Mouse (Mus musculus) embryo, embryonic 10 days (tissue): ENCODE measurements at regions not wholly inside any gene's neighbourhood (a gene's known extent, or its start where the extent isn't known, plus 50 kb on each side); places are given as distances from the start of the nearest gene placed in this dataset.
A peak's percentile ranks its signal among the peaks of the same experiment; 100 is the strongest.

ENCODE experiments used
- DNase-seq: peaks from one replicate; pipeline ENCODE4 v3.0.0-alpha.2; 2015; ENCODE audit warnings: low spot score

DNA sequence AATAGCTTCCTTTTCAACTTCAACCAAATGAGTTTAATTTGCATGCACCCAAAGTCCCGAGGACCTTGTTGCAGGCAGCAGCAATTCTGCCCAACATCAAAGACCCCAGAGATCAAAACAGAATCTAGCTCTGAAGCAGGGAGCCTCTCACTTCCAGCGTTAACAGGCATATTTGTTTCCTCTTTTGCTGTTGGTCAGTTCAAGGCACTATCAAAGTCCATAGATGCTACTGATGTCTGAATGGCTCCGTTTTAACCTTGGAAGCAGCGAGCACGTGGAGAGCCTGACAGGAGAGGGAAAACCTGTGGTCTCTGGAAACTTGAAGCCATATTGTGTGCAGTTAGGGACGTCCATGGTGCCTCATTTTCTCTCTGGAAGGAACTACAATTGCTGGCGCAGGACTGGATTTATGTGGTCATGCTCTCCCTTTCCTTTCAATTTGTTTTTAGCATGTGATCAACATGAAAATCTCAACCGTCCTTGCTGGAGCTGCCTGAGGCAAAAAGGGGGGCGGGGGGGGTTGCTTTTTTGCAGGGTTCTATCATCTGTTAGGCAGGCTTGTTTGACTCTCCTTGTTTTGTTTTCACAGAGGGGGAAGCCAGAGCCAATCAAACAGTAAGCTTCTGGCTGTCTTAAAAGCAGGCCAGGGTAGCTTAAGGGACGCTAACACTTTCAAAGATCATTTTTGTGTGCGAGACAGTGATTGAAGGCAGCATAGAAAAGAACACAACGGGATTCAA, 338.4 kb downstream of the Btg1 start:
- peak; percentile 39 for DNase-seq

DNA sequence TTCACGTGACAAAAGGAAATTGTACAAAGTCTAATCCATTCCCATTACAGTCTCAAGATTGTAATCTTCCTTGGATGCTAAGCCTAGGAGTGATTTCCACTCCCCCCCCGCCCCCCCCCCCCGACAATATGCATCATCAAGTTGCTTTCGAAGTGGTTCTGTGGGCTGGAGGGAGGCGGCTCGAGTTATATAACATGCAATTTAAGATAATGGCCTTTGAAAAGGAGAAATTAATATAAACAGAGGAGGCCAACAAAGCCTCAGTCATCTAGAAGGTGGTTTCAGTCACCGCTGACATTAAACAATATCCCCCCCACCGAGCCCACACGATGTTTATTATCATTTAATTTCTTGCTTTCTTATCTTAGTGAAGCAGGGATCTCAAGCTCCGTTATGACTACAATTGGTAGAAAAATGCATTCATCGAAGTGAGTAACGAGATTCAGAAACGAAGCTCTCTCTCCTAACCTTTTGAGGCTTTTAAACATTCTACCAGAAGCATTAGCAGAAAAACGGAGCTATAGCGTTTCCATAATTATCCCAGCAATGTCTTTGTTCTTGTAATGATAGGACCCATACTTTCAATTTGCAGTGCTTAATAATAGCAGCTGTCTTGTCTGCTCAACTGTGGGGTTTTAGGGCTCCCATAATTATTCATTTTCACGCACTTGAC, 339.1 kb downstream of the Btg1 start:
- no peak for DNase-seq

DNA sequence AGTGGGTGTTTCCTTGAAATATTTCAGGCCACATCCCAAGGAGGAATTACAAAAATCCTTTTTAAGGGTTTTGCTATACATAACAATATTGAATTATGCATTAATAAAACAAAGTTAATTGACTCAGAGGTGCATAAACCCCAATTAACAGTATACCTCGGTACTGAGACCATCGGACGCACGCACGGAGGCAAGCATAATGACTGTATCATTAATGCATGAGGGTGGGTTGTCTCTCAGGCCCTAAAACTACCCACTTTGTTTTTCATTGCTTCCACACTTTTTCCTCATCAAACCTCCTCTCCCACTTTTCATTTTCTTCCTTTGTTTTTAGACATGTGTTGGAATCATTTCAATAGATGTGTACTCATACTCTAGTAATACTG, 339.6 kb downstream of the Btg1 start:
- DNase-seq, result no peak

DNA sequence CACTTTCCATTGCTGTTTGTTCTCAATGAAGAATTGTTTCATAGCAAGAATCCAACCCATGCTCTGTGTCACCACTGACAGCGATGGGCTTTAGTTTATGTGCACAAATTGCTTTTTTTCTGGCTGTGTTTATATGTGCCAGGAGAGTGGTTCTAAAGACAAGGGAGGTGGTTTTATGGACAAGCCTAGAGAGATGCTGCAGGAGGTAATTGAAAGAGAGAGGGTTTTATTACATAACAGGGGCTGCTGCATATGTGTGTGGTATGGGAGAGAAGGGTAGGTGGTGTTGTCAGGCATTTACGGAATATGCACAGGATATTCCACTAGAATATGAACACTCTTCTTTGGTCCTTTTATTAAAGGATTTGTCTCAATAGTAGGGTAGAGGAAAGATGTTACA, 340.2 kb downstream of the Btg1 start:
- DNase-seq, result no peak

DNA sequence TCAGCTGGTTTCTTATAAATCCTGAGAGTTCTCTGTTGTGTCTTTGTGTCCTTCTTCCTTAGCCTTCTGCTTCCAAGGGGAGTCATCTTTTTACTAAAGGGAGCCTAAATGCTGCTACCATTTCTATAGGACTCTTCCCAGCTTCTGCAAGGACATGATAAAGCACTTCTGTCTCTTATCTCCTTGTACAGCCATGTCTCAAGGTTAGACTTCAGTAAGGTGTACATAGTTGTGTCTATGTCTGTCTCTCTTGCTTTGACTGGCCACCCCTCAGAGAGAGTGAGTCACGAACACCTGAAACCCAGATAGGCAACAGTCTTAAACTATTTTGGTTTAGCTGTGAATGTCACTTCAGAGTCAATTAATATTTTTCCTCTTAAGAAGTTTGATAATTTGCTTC, 353.0 kb downstream of the Btg1 start:
- no peak for DNase-seq

DNA sequence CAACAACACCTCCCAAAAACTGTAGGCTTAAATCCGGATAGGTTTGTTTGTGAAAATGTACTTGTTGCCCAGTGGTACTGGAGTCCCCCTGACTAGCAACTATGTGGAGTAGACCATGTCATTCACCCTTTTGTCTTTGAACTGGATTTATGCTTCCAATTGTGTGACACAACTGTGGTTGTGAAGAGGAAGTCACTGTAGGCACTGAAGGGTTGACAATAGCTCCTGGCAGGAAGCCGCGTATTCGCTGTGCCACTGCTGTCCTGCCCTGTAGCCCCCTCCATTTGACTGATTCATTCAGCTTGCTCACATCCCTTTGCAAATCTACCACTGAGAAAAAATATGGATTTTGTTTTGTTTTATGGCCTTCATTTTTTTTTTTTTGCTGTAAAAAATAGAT, 353.9 kb downstream of the Btg1 start:
- DNase-seq, result peak; percentile 21

DNA sequence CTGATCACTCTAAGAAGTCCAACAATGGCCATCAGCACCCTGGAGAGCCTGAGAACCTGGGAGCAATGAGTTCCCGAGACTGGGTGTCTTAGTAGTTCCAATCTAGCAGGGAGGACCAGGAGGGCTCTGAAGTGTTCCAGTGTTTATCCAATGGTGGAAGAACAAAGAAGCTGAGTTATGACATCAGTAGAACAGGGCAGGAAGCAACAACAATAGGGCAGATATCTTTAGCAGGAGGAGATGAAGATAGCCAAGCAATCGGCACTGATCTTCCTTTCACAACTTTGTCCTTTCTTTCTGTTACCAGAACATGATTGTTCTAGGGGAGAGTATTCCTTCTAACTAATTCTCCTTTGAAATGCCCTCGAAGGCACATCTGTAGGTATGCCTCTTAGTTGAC, 355.0 kb downstream of the Btg1 start:
- no peak for DNase-seq

DNA sequence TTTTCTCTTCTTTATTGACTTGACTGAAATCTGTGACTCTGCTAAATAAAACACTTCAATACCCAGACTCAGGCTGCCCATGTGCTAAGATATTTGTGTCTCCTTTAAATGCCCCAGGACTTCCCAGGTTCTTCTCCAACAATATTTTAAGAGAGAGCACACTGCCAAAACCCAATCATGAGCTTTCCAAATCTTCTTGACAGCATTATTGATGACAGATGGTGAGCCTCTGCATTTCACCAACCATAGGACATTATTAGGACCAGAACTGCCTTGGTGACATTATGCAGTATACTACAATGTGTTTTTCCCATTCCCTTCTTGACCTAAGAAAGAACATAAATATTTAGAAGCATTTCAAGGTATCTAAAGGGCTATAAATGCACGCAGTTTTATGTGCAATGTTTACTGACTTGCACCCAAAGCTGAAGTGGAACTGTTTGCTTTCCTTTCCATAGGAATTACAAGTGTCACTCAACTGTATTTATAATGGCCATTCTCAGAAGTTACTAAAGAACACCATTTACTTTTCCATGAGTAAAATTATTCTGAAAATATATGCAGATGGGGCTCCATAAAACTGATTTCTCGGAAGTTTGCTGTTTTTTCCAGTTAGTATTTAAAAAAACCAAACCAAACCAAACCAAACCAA, 357.6 kb downstream of the Btg1 start:
- DNase-seq, result no peak

DNA sequence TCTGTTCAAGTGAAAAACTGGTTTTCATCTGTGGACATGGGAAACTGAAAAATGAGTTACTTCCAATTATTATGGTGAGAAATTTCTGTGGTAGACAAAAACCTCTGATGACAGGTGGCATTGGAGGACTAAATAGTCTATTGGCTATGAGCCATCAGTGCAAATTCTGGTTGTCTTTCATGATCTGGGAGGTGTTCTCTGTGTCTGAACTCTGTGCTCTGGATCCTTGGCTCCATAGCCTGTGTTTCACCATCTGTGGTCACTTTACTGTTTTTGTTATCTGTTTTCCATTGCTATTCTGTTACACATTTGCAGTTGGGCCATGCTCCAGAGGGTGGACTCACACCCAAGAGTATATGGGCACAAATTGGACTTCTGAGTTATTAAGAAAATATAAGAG, 359.9 kb downstream of the Btg1 start:
- no peak for DNase-seq

DNA sequence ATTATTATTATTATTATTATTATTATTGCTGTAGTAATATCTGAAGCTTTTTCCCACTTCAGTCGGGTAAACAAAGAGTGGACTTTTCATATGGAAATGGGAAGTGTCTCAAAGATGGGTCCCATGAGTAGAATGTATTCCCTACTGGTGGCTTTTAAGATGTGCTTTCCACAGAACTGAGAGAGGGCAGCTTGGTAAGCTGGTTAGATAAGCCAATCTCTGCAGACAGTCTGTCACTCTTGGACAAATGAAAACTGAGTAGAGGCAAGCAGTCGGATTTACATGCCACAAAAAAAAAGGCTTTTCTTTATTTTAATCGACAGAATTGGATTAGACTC, 363.7 kb downstream of the Btg1 start:
- no peak for DNase-seq

DNA sequence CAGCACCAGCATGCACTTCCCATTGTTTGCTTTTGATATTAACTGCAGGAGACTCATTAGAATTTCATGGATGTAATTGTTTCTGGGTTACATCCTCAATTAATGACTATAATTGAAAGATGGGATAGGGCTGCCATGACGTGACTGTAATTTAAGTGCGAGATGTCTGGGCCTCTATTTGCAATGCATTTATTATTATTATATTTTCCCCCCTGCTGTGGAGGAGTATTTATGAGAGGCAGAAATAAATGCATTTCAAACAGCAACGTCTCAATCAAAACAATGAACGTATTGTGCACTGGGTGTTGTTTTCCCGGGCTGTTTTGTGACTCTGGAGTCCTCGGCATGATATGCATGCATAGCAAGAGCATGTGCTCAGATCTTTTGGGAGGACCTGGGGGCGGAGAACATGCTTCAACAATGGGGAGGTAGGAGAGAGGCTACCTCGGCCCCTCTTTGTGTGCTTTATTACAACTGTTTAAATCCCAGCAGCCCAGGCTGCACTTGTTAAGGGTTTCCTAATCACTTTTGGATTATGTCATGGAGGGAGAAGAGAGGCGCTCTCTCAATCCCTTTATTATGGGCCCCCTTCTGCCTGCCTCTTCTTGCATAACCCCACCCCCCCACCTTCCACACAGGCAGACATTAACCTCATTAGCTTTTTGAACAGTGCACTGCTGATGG, 364.2 kb downstream of the Btg1 start:
- DNase-seq, result peak; percentile 12

DNA sequence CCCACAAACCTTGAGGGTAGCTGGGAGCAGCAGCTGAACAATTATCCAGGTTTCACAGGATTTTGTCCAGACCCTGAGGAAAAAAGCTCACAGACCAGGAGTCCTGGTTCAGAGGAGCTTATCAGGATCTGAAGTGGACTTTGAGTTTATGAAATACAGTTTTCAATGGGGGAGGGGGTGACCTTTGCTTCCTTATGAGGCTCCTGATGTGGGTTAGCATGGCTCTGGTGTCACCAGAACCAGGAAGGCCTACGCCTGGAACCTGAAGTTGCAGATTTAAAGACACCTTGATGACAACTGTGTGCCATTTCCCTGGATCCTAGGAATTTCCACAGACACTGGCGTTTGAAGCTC, 364.7 kb downstream of the Btg1 start:
- DNase-seq, result no peak

DNA sequence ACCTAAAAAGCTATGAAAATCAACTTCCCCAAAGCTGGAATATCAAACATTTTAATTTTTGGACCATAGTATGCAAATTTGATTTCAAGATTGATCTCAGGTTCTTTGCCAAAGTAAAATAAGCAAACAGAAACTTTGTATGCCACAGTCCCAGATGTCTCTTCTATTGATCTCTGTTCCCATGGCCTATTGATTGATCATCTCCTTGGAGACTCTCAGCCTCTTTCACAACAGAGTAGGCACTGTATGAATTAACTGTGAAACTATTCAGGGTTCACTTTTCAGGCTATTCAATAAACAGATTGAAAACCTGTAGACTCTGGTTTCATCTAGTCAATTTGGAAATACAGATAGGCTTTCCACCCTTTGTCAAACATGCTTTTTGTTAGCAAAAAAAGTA, 384.1 kb downstream of the Btg1 start:
- DNase-seq, result no peak

DNA sequence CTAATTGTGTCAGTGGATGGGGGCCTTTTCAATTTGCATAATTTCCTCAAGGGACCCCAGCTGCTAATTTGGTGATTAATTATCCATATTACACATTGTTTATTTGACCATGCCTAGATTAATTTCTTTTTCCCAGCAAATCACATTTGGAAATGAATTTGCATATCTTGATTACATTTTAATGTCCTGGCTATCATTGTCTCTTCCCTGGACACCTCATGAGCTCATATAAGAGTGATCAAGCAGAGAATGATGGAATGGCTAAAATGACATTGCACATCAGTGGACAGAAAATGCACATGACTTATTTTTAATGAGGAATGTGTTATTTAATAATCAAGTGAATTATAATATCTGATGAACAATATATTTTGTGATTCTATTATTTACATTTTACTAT, 392.1 kb downstream of the Btg1 start:
- no peak for DNase-seq

DNA sequence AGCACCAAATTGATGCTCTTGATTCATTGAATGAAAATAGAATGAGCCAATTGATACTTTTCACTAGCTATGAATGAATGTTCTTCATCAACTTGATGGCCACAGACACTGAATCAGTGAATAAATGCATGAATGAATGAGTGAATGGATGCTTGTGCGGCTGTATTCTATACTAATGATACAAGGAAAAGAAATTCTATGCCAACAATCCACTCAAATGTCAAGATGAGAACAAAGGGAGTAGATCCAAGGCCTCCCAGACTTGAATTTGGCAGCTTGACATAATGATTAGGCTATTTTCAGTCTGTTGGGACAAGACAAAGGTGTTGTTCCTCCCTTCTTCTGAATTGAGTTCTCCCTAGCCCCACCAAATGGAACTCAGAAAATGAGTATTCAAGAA, 393.1 kb downstream of the Btg1 start:
- DNase-seq, result no peak

DNA sequence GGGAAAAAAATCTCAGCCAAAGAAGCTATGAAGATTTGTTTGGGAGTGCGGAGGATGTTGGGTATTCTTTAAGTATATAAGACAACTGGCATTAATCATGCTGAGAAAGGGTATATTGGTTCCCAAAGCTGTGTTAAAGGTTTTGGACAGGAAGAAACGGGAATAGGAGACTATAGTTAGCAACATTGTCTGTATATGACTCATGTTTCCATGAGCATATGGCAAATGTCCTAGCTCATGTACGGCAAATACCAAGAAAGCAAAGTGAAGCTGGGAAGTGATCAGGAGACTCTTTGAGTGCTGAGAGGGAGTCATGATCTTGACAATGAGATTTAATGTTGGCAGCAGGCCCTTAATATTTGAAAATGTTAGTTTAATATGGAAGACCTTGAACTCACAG, 401.8 kb downstream of the Btg1 start:
- DNase-seq, result no peak

DNA sequence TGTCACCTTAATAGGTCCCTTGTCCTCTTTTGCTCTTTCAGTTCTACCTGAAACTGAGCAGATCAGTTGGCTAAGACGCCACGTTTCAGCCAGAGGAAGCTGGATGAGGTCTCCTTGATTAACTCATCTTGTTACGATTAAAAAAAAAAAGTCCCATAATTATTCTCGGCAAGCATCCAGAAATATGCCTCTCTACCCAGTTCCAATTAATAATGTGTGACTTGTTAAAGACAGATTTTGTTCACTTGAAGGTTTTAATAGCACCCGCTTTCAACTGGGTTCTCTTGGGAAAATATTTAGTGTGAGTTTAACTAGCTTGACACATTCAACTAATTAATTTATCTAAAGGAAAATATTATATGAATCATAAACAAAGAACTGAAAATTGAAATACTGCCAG, 412.0 kb downstream of the Btg1 start:
- DNase-seq, result no peak

DNA sequence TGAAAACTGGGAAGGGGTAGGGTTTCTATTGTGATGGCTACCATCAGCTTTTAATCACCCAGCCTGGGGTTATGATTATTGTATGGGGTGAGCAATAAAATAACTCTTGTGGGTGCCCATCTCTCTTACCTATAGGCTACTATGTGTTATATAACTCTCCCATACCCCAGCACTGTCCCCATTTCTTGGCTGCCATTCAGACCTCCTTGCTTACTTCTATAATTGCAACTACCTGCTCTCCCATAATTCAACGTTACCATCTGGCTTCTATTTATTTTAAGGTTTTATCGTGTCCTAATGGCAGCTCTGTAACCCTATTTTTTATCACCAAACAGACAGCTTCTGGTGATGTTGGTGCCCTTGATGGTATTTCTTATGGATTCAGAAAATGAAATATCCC, 414.2 kb downstream of the Btg1 start:
- no peak for DNase-seq

DNA sequence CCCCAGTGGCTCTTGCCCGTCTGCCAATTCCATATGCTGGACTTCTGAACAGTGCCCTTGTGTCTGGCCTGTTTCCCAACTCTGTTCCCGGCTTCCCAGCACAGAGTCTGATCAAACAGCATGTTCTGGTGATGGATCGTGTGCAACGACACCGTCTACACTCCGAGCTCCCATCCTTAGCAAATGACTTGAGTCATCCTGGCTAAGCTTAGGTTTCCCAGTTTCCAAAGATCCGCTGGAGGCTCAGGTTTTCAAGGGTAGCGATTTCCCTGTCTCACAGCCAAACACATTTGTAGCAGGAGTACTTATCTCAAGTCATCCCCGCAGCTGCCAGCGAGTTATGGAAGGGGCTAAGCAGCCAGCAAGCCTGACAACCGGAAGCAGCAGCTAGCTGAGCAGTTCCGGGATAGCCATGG, 418.6 kb downstream of the Btg1 start:
- peak; percentile 13 for DNase-seq

DNA sequence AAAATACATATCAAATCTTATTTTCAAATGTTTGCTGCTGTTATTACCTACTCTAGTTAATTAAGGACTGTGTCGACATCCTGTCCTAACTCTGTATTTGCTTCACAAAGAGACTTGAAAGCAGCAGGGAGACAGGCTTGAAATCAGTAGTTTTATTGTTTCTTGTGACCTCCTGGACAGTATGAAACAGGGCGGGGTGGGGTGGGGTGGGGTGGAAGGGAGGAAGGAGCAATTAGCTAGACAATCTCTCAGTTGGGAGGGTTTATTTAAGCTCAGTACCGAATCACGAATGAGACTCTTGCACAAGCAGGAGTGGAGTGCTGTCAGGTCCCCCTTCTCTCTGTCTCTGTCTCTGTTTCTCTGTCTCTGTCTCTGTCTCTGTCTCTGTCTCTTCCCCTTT, 421.2 kb downstream of the Btg1 start:
- no peak for DNase-seq

DNA sequence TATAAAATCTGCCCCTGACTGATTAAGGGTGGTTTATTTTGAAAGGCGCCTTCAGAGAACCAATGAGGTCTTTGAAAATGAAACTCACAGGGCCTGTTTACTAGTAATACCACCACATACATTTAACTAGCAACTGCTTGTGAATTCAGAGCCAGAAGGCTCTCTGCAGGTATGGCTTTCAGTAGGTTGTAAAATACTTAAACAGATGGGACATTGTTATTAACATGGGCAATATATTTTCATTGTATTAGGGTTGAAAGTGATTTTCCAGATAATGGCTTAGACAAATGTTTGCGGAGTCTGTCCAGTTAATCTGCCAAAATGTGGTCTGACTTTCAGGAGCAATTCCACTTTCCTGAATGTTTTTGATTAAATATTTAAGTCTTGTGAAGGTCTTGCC, 430.8 kb downstream of the Btg1 start:
- no peak for DNase-seq

DNA sequence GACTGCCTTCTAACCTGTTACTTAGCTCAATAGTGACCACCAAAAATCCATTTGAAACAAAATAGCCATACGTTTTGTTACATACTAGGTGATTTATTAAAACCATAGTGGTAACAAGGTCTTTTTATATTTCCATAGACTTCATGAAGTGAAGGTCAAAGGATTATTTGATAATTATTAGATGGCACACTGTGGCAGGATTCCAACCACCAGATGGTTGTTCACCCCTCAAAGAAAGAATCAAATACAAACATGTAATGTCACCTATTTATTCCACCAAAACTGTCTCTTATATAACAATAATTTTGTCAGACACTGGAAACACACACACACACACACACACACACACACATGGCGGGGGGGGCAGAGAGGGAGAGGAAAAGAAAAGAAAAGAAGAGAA, 431.2 kb downstream of the Btg1 start:
- no peak for DNase-seq

DNA sequence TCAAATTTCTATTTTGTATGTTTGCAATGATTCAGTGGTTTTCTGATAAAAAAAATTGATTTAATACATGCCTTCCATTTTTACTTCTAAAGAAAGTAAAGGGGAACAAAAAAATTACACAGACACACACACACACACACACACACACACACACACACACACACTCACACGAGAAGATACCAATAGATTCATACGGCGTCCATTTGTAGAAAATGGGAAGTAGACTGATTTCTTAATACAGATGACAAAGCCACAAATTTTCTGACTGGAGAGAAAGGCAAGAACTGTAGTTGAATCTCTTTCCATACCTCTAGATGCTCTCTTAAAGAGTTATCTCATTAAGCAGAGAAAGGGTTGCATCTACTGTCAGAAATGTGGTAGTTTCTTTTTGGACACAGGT, 424.9 kb upstream of the Dcn start:
- no peak for DNase-seq
